Mouse (Mus musculus): Measurements from ENCODE around the gene Snca. TPM values are rescaled to one million over a fixed set of nuclear protein-coding genes. Genes with fewer than 3 reads are reported as not detected.

The Snca gene
- polyA plus RNA-seq (2014; fragmentation: Nextera tagmentation; extraction: Ambion mirVana): 95.0 and 120 TPM in 2 replicates

GRCm38 (mm10) chr6:60829282-60829891 is at the start of gene Snca:
Gene Snca, minus strand, starts transcription at chr6:60829855.
- Histone ChIP-seq H3K36me3 (ENCODE audit: control insufficient read depth, insufficient read depth, low read length) (no peaks in the 10 kb centered on the region), H3K9ac (ENCODE audit: low read length) (peak within 1 kb of the TSS; percentile 67), H3K4me2 (ENCODE audit: low read length) (peak within 1 kb of the TSS; percentile 88), H3K4me3 (ENCODE audit: low read depth, low read length) (peak within 1 kb of the TSS; percentile 49), H3K27me3 (replicated peaks; ENCODE audit: control insufficient read depth, insufficient read depth, low read length) (no peaks in the 10 kb centered on the region), H3K27ac (ENCODE audit: low read depth, low read length) (peak within 1 kb of the TSS; percentile 86), H3K9me3 (replicated peaks; ENCODE audit: control insufficient read depth, low read length) (no peaks in the 10 kb centered on the region), H3K4me1 (ENCODE audit: control insufficient read depth, insufficient read depth, low read length) (peaks cover 8% of the 10 kb centered on the region; the same call in 1 of the 2 replicates)
- ATAC-seq (peak; percentile 74), DNase-seq (ENCODE audit: low spot score) (peak; percentile 77)
- whole genome bisulfite sequencing: 1% methylated on average over 14 of the region's 14 CpGs

DNA sequence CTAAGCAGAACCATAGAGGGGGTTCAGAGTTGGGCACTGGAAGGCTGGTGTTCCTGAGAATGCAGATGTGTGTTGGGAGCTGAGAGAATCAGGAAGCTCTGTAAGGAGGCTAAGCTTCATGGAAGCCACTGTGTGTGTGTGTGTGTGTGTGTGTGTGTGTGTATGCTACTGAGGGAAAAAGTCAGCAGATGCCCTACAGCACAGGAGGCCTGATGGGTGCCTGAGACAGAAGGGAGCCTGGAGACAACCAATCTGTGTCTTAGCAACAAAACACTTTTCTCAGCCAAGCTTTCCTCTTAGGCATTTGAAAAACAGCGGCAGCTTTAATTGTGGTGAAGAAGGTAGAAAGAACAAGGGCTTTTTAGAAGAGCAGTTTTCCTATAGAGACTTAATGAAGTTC is 40.5 kb upstream of the Snca start:
- H3K4me2 ChIP-seq (ENCODE audit: low read length): no peak overlapping the region
- no peaks in the 10 kb centered on the region for H3K36me3 ChIP-seq (ENCODE audit: control insufficient read depth, insufficient read depth, low read length)
- DNase-seq (ENCODE audit: low spot score) (peak; percentile 65), ATAC-seq (peak; percentile 68; the same call in 1 of the 2 replicates)
- H3K4me1 ChIP-seq (ENCODE audit: control insufficient read depth, insufficient read depth, low read length): peaks cover 2% of the 10 kb centered on the region; the same call in 1 of the 2 replicates
- 15% methylated on average over 1 of the region's 1 CpGs for WGBS
- H3K9me3 ChIP-seq (replicated peaks; ENCODE audit: control insufficient read depth, low read length): no peaks in the 10 kb centered on the region
- no peak overlapping the region for H3K4me3 ChIP-seq (ENCODE audit: low read depth, low read length)
- H3K9ac ChIP-seq (ENCODE audit: low read length): no peak overlapping the region
- no peaks in the 10 kb centered on the region for H3K27me3 ChIP-seq (replicated peaks; ENCODE audit: control insufficient read depth, insufficient read depth, low read length)
- H3K27ac ChIP-seq (ENCODE audit: low read depth, low read length): no peak overlapping the region

DNA sequence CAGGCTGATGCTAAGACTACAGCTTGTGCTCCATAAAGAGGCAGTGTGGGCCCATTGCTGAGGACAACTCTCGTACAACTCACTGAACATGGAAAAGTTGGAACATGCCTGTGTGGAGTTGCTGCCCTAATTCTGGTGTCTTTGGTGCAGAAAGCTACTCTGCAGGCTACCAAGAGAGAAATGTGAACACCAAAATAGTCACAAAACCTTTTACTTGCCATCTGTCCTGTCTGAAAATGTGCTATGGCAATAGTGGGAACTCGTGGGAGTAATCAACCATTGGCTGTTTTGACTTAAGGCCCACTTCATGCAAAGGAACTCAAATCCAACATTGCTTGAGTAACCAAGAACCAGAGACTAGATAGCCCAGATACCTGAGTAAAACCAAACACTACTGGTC is 26.9 kb upstream of the Snca start:
- H3K9me3 ChIP-seq (replicated peaks; ENCODE audit: control insufficient read depth, low read length): no peaks in the 10 kb centered on the region
- 75% methylated on average over 2 of the region's 2 CpGs for WGBS
- H3K4me1 ChIP-seq (ENCODE audit: control insufficient read depth, insufficient read depth, low read length): no peaks in the 10 kb centered on the region
- H3K4me3 ChIP-seq (ENCODE audit: low read depth, low read length): no peak overlapping the region
- H3K27me3 ChIP-seq (replicated peaks; ENCODE audit: control insufficient read depth, insufficient read depth, low read length): no peaks in the 10 kb centered on the region
- DNase-seq (ENCODE audit: low spot score) (no peak), ATAC-seq (no peak)
- H3K9ac ChIP-seq (ENCODE audit: low read length): no peak overlapping the region
- H3K4me2 ChIP-seq (ENCODE audit: low read length): no peak overlapping the region
- H3K36me3 ChIP-seq (ENCODE audit: control insufficient read depth, insufficient read depth, low read length): no peaks in the 10 kb centered on the region
- H3K27ac ChIP-seq (ENCODE audit: low read depth, low read length): no peak overlapping the region

DNA sequence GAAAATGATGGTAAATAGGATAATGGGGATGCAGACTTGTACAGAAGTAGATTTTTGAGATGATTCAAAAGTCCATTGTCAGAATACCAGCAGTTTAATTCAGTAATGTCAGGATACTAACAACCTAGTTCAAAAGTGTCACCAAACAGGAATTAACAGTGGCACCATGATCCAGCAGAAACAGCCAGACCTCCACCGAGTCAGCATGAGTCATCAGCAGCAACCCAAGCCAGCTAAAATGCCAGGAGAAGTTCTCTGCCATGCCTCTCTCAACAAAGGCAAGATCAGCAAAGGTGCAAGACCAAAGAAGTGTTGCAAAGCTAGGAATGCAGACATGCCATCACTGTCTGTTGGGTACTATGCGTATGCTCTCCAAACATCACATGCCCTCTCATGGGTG is 22.0 kb upstream of the Snca start:
- H3K4me2 ChIP-seq (ENCODE audit: low read length): no peak overlapping the region
- WGBS: 93% methylated on average over 2 of the region's 2 CpGs
- H3K27ac ChIP-seq (ENCODE audit: low read depth, low read length): no peak overlapping the region
- H3K27me3 ChIP-seq (replicated peaks; ENCODE audit: control insufficient read depth, insufficient read depth, low read length): no peaks in the 10 kb centered on the region
- H3K36me3 ChIP-seq (ENCODE audit: control insufficient read depth, insufficient read depth, low read length): no peaks in the 10 kb centered on the region
- no peaks in the 10 kb centered on the region for H3K9me3 ChIP-seq (replicated peaks; ENCODE audit: control insufficient read depth, low read length)
- ATAC-seq (no peak), DNase-seq (ENCODE audit: low spot score) (no peak)
- H3K9ac ChIP-seq (ENCODE audit: low read length): no peak overlapping the region
- no peaks in the 10 kb centered on the region for H3K4me1 ChIP-seq (ENCODE audit: control insufficient read depth, insufficient read depth, low read length)
- no peak overlapping the region for H3K4me3 ChIP-seq (ENCODE audit: low read depth, low read length)

- Histone ChIP-seq H3K4me2 (ENCODE audit: low read length) (peak overlapping the region; percentile 88), H3K27me3 (replicated peaks; ENCODE audit: control insufficient read depth, insufficient read depth, low read length) (no peaks in the 10 kb centered on the region), H3K36me3 (ENCODE audit: control insufficient read depth, insufficient read depth, low read length) (no peaks in the 10 kb centered on the region), H3K9me3 (replicated peaks; ENCODE audit: control insufficient read depth, low read length) (no peaks in the 10 kb centered on the region), H3K27ac (ENCODE audit: low read depth, low read length) (peak overlapping the region; percentile 86), H3K4me3 (ENCODE audit: low read depth, low read length) (peak overlapping the region; percentile 49), H3K4me1 (ENCODE audit: control insufficient read depth, insufficient read depth, low read length) (peaks cover 8% of the 10 kb centered on the region; the same call in 1 of the 2 replicates), H3K9ac (ENCODE audit: low read length) (peak overlapping the region; percentile 67)
- ATAC-seq: peak; percentile 92
- WGBS: 1% methylated on average over 35 of the region's 35 CpGs
- DNase-seq (ENCODE audit: low spot score): peak; percentile 79
Observed at GRCm38 (mm10) chr6:60828429-60829264, 1.0 kb downstream of the Snca start.

DNA sequence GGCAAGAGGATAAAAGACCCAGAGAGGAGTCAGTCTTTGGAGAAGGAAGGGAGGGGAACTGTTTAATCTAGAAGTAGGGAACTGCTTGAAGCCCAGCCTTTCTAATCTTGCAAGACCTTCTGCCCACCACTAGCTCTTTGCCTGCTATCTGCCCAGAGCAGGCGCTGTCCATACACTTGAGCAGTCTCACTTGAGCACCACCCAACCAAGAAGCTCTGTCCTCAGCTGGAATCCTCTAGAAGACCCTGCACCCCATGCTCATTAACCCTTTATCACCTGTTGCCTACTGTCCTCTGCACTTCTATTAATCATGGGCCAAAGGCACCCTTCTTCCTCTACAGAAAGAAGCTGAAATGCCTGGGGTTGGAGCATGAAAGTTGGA is 1.6 kb downstream of the Snca start:
- H3K4me3 ChIP-seq (ENCODE audit: low read depth, low read length): peak overlapping the region; percentile 49
- H3K9me3 ChIP-seq (replicated peaks; ENCODE audit: control insufficient read depth, low read length): no peaks in the 10 kb centered on the region
- H3K36me3 ChIP-seq (ENCODE audit: control insufficient read depth, insufficient read depth, low read length): no peaks in the 10 kb centered on the region
- DNase-seq (ENCODE audit: low spot score): no peak
- peaks cover 8% of the 10 kb centered on the region; the same call in 1 of the 2 replicates for H3K4me1 ChIP-seq (ENCODE audit: control insufficient read depth, insufficient read depth, low read length)
- no peak for ATAC-seq
- H3K4me2 ChIP-seq (ENCODE audit: low read length): peak overlapping the region; percentile 88
- 75% methylated on average over 1 of the region's 1 CpGs for WGBS
- no peak overlapping the region for H3K27ac ChIP-seq (ENCODE audit: low read depth, low read length)
- no peaks in the 10 kb centered on the region for H3K27me3 ChIP-seq (replicated peaks; ENCODE audit: control insufficient read depth, insufficient read depth, low read length)
- H3K9ac ChIP-seq (ENCODE audit: low read length): peak overlapping the region; percentile 67

DNA sequence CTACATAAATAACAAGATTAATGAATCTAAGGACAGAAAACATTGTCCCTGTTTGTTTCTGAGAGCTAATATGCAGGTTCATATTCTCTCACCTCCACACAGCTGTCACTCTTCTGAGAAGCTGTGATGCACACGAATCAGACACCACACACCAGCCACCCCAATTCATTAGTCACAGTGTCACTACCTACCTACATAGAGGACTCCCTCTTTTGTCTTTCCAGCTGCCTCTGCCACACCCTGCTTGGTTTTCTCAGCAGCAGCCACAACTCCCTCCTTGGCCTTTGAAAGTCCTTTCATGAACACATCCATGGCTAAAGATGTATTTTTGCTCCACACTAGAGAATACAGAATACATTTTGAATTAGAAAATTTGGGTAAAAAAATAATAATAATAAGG is 2.4 kb downstream of the Snca start:
- H3K9ac ChIP-seq (ENCODE audit: low read length): no peak overlapping the region

GRCm38 (mm10) chr6:60819272-60819671 is 10.4 kb downstream of the Snca start:
- no peak for ATAC-seq
- H3K36me3 ChIP-seq (ENCODE audit: control insufficient read depth, insufficient read depth, low read length): no peaks in the 10 kb centered on the region

More for the DNA sequence above, 2.4 kb downstream of the Snca start:
- WGBS: 53% methylated on average over 1 of the region's 1 CpGs
- DNase-seq (ENCODE audit: low spot score) (no peak), ATAC-seq (no peak)
- Histone ChIP-seq H3K27ac (ENCODE audit: low read depth, low read length) (no peak overlapping the region), H3K36me3 (ENCODE audit: control insufficient read depth, insufficient read depth, low read length) (no peaks in the 10 kb centered on the region), H3K9me3 (replicated peaks; ENCODE audit: control insufficient read depth, low read length) (no peaks in the 10 kb centered on the region), H3K4me1 (ENCODE audit: control insufficient read depth, insufficient read depth, low read length) (peaks cover 8% of the 10 kb centered on the region; the same call in 1 of the 2 replicates), H3K27me3 (replicated peaks; ENCODE audit: control insufficient read depth, insufficient read depth, low read length) (no peaks in the 10 kb centered on the region), H3K4me2 (ENCODE audit: low read length) (0 out of 2 replicates have a peak overlapping the region, but pooled peaks have one; percentile 88), H3K4me3 (ENCODE audit: low read depth, low read length) (no peak overlapping the region)

DNA sequence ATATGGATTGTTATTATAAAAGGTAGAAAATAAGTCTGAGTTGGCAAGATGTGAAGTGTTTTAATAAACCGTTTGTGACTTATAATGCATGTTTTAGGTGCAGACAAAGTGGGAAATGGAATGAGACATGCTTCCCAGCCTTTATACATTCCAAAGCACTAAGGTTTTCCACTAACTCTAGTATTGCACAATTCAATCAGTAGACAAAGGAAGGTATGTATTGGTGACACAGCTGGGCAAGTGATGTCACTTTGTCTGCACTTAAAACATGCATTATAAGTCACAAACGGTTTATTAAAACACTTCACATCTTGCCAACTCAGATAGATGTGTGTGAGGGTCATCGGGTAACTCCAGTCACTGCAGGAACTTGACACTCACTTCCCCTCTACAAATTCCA is 16.1 kb downstream of the Snca start:
- WGBS: 87% methylated on average over 3 of the region's 3 CpGs
- H3K4me3 ChIP-seq (ENCODE audit: low read depth, low read length): no peak overlapping the region
- H3K9ac ChIP-seq (ENCODE audit: low read length): no peak overlapping the region
- no peak overlapping the region for H3K27ac ChIP-seq (ENCODE audit: low read depth, low read length)
- no peaks in the 10 kb centered on the region for H3K9me3 ChIP-seq (replicated peaks; ENCODE audit: control insufficient read depth, low read length)
- no peak overlapping the region for H3K4me2 ChIP-seq (ENCODE audit: low read length)
- no peaks in the 10 kb centered on the region for H3K27me3 ChIP-seq (replicated peaks; ENCODE audit: control insufficient read depth, insufficient read depth, low read length)
- H3K4me1 ChIP-seq (ENCODE audit: control insufficient read depth, insufficient read depth, low read length): no peaks in the 10 kb centered on the region
- no peak for ATAC-seq
- no peak for DNase-seq (ENCODE audit: low spot score)
- no peaks in the 10 kb centered on the region for H3K36me3 ChIP-seq (ENCODE audit: control insufficient read depth, insufficient read depth, low read length)

More at GRCm38 (mm10) chr6:60819272-60819671, 10.4 kb downstream of the Snca start:
- H3K4me1 ChIP-seq (ENCODE audit: control insufficient read depth, insufficient read depth, low read length): no peaks in the 10 kb centered on the region
- 90% methylated on average over 1 of the region's 1 CpGs for WGBS
- no peaks in the 10 kb centered on the region for H3K27me3 ChIP-seq (replicated peaks; ENCODE audit: control insufficient read depth, insufficient read depth, low read length)
- H3K9ac ChIP-seq (ENCODE audit: low read length): no peak overlapping the region
- no peak overlapping the region for H3K4me3 ChIP-seq (ENCODE audit: low read depth, low read length)
- no peaks in the 10 kb centered on the region for H3K9me3 ChIP-seq (replicated peaks; ENCODE audit: control insufficient read depth, low read length)
- H3K4me2 ChIP-seq (ENCODE audit: low read length): no peak overlapping the region
- H3K27ac ChIP-seq (ENCODE audit: low read depth, low read length): no peak overlapping the region
- DNase-seq (ENCODE audit: low spot score): no peak
